Mouse (Mus musculus) erythroblast, embryonic 14.5 days (primary cell): ENCODE results near the gene Chil3.

ENCODE experiments used
- GATA1 ChIP-seq: IDR thresholded peaks from 2 replicates; pipeline ENCODE4 v1.6.1; 2012; ENCODE audit warnings: low read length, inconsistent platforms, mixed read lengths
- TAL1 ChIP-seq: IDR thresholded peaks from 3 replicates; pipeline ENCODE4 v1.6.1; 2012; ENCODE audit warnings: low read length, inconsistent platforms, mixed read lengths

- TF ChIP-seq GATA1 (no peak), TAL1 (no peak)
Measured at GRCm38 (mm10) chr3:106187991-106188390, 20.6 kb upstream of the Chil3 start.
